Mouse (Mus musculus) heart, embryonic 11.5 days (tissue): ENCODE data around the gene Gm9913. TPM values are rescaled to one million over a fixed set of nuclear protein-coding genes. Genes with fewer than 3 reads are reported as not detected.

ENCODE experiments used
- ATAC-seq: fragments of 200-750 bp; cut with Nextera tagmentation; replicated peaks from 2 replicates; pipeline ENCODE4 v1.8.0; 2017; ENCODE audit warnings: moderate library complexity; ENCODE audit not compliant: insufficient number of reproducible peaks, low FRiP score, low TSS enrichment
- H3K27ac ChIP-seq: fragments of 300-500 bp; sonication (generic); 2 replicates; pipeline ENCODE4 v1.5.1; 2014; ENCODE audit warnings: mild to moderate bottlenecking, low read depth, low read length
- H3K27me3 ChIP-seq: fragments of 300-500 bp; sonication (generic); 2 replicates; pipeline ENCODE4 v1.6.1; 2014; ENCODE audit warnings: mild to moderate bottlenecking, low read length, mixed read lengths; ENCODE audit not compliant: control insufficient read depth, insufficient read depth
- H3K36me3 ChIP-seq: fragments of 300-500 bp; sonication (generic); 2 replicates; pipeline ENCODE4 v1.6.1; 2014; ENCODE audit warnings: mild to moderate bottlenecking, low read length, moderate library complexity, mixed read lengths; ENCODE audit not compliant: control insufficient read depth, insufficient read depth
- H3K4me1 ChIP-seq: fragments of 300-500 bp; sonication (generic); 2 replicates; pipeline ENCODE4 v1.6.1; 2014; ENCODE audit warnings: low read length; ENCODE audit not compliant: control insufficient read depth, insufficient read depth
- H3K4me2 ChIP-seq: fragments of 300-500 bp; sonication (generic); 2 replicates; pipeline ENCODE4 v1.6.1; 2014; ENCODE audit warnings: mild to moderate bottlenecking, moderate library complexity
- H3K4me3 ChIP-seq: fragments of 300-500 bp; sonication (generic); 2 replicates; pipeline ENCODE4 v1.5.1; 2014; ENCODE audit warnings: low read depth, low read length
- H3K9ac ChIP-seq: fragments of 300-500 bp; sonication (generic); 2 replicates; pipeline ENCODE4 v1.6.1; 2014; ENCODE audit warnings: mild to moderate bottlenecking, low read depth, low read length, moderate library complexity
- H3K9me3 ChIP-seq: fragments of 300-500 bp; sonication (generic); replicated peaks from 2 replicates; pipeline ENCODE4 v1.6.1; 2016; ENCODE audit warnings: low read length; ENCODE audit not compliant: control insufficient read depth
- WGBS: fragments of 180-500 bp; shearing (Covaris S2); extraction: QIAGEN DNeasy Blood & Tissue Kit; methylation state at CpG from one replicate; pipeline ENCODE4 v1.1.7; 2014; ENCODE audit not compliant: insufficient replicate concordance; 5-methylcytosine and 5-hydroxymethylcytosine counted together
- polyA plus RNA-seq: library from polyadenylated mRNA; unstranded; fragments of >200 nt; fragmentation: Nextera tagmentation; extraction: Ambion mirVana; gene quantifications from 2 replicates; pipeline ENCODE4 v1.2.1, GENCODE M21; 2014

Gene Gm9913
- polyA plus RNA-seq, 1 experiment from 2014 or later, result 0.42 TPM

DNA sequence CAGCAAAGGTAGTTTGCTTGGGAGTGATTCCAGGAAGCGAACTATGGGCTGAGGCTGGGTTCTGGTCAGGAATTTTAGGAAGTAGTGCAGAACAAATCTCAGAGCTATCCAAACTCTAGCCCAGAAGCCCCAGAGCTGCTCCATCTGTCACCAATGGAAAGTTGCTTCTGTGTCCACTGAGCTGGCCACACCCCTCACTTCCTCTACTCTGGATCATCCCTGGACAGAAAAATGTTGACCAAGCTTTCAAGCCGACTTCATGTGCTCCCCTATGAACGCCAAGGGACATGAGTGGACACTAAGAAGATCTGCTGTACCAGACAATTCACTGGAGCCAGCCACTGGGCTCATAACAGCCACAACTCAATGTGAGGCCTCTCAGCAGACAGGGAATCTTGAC is 28.7 kb upstream of the Gm9913 start:
- no peaks in the 10 kb centered on the region for H3K9me3 ChIP-seq
- no peaks in the 10 kb centered on the region for H3K36me3 ChIP-seq
- H3K4me2 ChIP-seq, result no peak overlapping the region
- WGBS, result 55% methylated on average over 3 of the region's 3 CpGs
- H3K27ac ChIP-seq, result no peak overlapping the region
- no peak for ATAC-seq
- peaks cover 27% of the 10 kb centered on the region for H3K4me1 ChIP-seq
- no peak overlapping the region for H3K9ac ChIP-seq
- no peaks in the 10 kb centered on the region for H3K27me3 ChIP-seq
- no peak overlapping the region for H3K4me3 ChIP-seq

DNA sequence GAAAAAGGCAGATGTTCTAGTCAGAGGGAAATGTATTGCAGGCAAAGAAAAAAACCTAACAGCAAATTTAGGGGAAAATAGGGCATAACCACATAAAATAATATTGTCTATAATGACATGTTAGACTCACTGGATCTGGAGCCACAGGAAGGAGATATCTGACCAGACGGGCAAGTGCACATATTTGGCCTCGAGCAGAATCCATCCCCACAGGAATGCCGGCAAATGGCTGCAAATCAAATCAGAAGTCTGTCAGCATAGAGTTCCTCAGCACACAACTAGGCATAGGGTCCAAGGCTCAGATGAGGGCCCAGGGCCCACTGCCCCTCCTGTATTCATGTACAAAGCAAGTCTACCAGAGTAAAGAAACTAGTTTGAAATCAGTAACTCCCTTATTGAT is 27.5 kb upstream of the Gm9913 start:
- no peaks in the 10 kb centered on the region for H3K36me3 ChIP-seq
- no peak overlapping the region for H3K9ac ChIP-seq
- no peak overlapping the region for H3K4me3 ChIP-seq
- 72% methylated on average over 3 of the region's 3 CpGs for WGBS
- no peaks in the 10 kb centered on the region for H3K27me3 ChIP-seq
- peaks cover 24% of the 10 kb centered on the region for H3K4me1 ChIP-seq
- no peak overlapping the region for H3K27ac ChIP-seq
- no peak for ATAC-seq
- no peak overlapping the region for H3K4me2 ChIP-seq
- H3K9me3 ChIP-seq, result no peaks in the 10 kb centered on the region

DNA sequence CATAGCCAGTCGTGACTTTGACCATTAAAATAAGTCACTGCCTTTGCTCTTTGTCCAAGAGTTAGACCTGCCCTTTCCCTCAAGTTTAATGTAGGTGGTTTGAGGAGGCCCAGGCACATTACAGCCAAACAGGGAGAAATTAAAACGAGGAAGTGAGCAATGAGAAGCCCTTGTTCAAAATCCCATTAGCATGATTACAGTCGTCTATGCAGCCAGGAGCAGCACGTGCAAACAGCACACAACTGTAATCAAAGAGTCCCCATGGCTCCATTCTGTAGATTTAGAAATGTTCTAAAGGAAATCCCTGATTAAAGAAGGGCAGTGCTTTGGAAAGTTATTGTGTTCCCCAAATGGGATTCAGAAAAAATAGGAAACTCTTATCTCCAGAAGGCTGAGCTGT is 26.2 kb upstream of the Gm9913 start:
- H3K9me3 ChIP-seq, result no peaks in the 10 kb centered on the region
- no peak for ATAC-seq
- H3K36me3 ChIP-seq, result no peaks in the 10 kb centered on the region
- no peak overlapping the region for H3K4me3 ChIP-seq
- H3K4me1 ChIP-seq, result peaks cover 14% of the 10 kb centered on the region
- no peak overlapping the region for H3K27ac ChIP-seq
- WGBS, result 63% methylated on average over 4 of the region's 4 CpGs
- no peak overlapping the region for H3K9ac ChIP-seq
- H3K27me3 ChIP-seq, result no peaks in the 10 kb centered on the region
- no peak overlapping the region for H3K4me2 ChIP-seq

DNA sequence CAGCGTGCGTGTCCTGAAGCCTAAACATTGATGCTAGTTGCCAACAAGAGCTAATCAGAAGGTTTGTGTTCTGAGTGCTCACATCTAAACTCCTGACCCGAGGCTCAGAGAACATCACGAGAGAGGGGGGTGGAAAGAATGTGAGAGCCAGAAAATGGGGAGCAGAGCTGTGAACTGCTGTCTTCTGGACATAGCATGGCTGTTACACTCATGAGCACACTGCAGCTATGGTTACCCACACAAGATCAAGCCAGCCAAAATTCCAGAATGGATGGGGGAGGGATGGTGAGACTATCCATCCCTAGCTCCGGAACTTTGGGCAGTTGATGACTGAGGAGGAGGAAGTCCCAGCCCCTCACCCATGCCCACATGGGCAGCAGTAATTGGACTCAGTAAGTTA is 24.8 kb upstream of the Gm9913 start:
- Histone ChIP-seq H3K4me3 (no peak overlapping the region), H3K27me3 (no peaks in the 10 kb centered on the region), H3K4me1 (peaks cover 10% of the 10 kb centered on the region; the same call in 1 of the 2 replicates), H3K36me3 (no peaks in the 10 kb centered on the region), H3K9ac (no peak overlapping the region), H3K9me3 (no peaks in the 10 kb centered on the region), H3K4me2 (no peak overlapping the region), H3K27ac (no peak overlapping the region)
- no peak for ATAC-seq
- 61% methylated on average over 5 of the region's 5 CpGs for WGBS

DNA sequence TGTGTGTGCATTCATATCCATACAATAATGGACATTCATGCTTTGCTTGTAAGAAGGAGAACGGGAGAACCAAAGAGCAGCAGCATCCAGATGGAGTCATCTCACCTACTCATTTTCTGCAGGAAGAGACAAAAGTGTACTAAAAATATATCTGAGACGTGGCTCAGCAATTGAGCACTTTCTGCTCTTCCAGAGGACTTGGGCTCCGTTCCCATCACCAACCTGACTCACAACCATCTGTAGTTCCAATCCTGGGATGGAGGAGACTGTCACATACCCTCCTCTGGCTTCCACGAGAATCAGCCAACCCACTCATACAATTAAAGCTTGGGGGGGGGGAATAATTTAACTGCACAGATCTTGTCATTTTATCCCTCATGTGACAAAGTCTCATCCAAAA is 23.8 kb upstream of the Gm9913 start:
- Histone ChIP-seq H3K36me3 (no peaks in the 10 kb centered on the region), H3K27me3 (no peaks in the 10 kb centered on the region), H3K4me2 (no peak overlapping the region), H3K27ac (no peak overlapping the region), H3K9ac (no peak overlapping the region), H3K9me3 (no peaks in the 10 kb centered on the region), H3K4me1 (peaks cover 9% of the 10 kb centered on the region; the same call in 1 of the 2 replicates), H3K4me3 (no peak overlapping the region)
- 78% methylated on average over 4 of the region's 4 CpGs for WGBS
- ATAC-seq, result no peak

DNA sequence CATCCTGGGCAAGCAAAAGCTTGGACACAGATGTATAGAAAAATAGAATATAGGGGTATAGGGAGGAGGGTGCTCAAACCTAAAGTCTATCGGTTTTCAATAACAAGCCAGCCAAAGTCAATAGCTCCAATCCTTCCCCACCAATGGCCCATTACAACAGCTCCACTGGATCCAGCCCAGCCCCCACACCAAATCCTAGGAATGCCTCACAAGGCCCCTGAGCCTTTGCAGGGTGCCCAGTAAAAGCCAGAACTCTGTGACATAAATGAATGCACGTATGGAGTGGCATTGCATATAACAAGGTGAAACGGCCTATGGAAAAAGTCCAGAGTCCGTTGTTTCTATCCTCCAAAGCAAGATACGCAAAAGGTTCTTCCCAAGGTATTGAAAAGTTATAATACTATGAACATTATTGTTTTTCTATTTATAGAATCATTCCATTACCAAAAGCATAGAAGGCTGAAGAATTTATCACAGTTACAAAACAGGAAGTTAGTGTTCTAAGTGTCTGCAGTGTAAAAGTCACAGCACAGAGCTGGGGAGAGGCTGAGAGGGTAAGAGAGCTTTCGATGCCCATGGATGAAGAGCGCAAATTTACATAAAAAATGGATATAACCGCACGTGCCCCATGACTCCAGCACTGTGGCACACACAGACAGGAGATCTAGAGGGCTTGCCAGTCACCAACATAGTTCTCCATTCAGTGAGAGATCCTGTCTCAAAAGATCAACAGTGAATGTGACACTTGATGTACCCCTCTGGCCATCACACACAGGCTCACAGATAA is 23.2 kb upstream of the Gm9913 start:
- WGBS, result 86% methylated on average over 9 of the region's 9 CpGs
- peaks cover 4% of the 10 kb centered on the region; the same call in 1 of the 2 replicates for H3K4me1 ChIP-seq
- H3K9me3 ChIP-seq, result no peaks in the 10 kb centered on the region

DNA sequence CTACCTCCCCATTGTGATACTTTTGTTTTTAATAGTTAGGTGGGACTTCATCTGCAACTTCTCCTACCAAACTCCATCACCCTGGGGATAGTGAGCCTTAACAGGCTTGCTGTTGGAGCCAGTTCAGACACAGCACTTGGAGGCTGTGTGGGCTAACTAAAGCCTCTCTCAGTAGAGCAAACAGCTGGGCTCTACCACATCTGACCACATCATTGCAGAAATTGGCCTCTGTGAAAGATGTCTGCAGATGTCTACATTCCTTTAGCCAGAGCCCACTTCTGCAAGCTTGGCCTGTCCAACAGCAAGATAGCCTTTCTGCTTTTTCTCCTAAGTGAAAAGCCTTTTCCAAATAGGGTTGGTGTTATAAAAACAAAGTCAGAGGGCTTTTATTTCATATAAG is 20.7 kb upstream of the Gm9913 start:
- ATAC-seq, result no peak
- no peaks in the 10 kb centered on the region for H3K36me3 ChIP-seq
- H3K4me2 ChIP-seq, result no peak overlapping the region
- H3K9me3 ChIP-seq, result no peaks in the 10 kb centered on the region
- H3K4me3 ChIP-seq, result no peak overlapping the region
- no peaks in the 10 kb centered on the region for H3K27me3 ChIP-seq
- peaks cover 8% of the 10 kb centered on the region; the same call in 1 of the 2 replicates for H3K4me1 ChIP-seq
- no peak overlapping the region for H3K9ac ChIP-seq
- H3K27ac ChIP-seq, result no peak overlapping the region

More for the DNA sequence above, 23.2 kb upstream of the Gm9913 start:
- Histone ChIP-seq H3K27me3 (no peaks in the 10 kb centered on the region), H3K36me3 (no peaks in the 10 kb centered on the region), H3K27ac (no peak overlapping the region), H3K4me3 (no peak overlapping the region), H3K9ac (no peak overlapping the region), H3K4me2 (no peak overlapping the region)
- ATAC-seq, result no peak

DNA sequence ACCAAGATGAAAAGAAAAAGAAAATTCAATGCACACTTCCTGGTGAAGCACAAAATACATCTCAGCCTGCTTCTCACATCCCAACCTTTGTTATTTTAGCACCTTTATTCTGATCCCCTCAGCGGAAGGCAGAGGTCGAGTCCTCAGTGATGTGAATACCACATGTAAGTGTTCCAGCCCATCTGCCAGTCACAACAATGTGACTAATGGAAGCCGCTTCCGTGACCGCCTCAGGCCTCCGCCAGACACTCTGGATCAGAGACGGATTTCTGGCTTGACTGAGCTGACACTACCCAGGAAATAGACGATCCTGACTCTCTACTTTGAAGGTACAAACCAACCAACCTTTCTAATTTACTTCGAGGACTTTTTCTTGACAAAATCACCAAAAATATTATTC is 20.0 kb upstream of the Gm9913 start:
- no peak overlapping the region for H3K27ac ChIP-seq
- 70% methylated on average over 9 of the region's 9 CpGs for WGBS
- H3K36me3 ChIP-seq, result no peaks in the 10 kb centered on the region
- H3K9me3 ChIP-seq, result no peaks in the 10 kb centered on the region
- H3K4me1 ChIP-seq, result peaks cover 7% of the 10 kb centered on the region; the same call in 1 of the 2 replicates
- H3K4me3 ChIP-seq, result no peak overlapping the region
- no peak for ATAC-seq
- no peaks in the 10 kb centered on the region for H3K27me3 ChIP-seq
- H3K4me2 ChIP-seq, result no peak overlapping the region
- H3K9ac ChIP-seq, result no peak overlapping the region

DNA sequence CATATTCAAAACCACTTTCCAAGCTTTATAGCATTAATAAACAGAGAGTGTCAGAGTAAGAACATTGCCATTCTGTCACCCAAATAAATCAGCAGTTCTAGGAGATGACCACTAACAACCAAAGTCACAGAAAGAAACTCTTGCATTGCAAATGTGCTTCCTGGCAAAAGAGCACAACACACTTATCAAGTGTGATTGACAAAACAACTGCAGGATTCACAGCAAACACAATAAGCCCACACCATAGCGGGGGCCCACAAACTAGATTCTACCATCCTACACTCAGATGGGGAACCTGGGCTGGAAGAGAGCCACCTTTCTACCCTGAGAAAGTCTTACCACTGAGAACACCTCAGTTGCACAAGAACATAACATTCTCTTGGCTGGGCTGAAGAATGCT is 14.9 kb upstream of the Gm9913 start:
- H3K4me2 ChIP-seq, result no peak overlapping the region
- H3K27me3 ChIP-seq, result no peaks in the 10 kb centered on the region
- H3K4me1 ChIP-seq, result peaks cover 12% of the 10 kb centered on the region
- 93% methylated on average over 1 of the region's 1 CpGs for WGBS
- no peak overlapping the region for H3K27ac ChIP-seq
- no peak overlapping the region for H3K4me3 ChIP-seq
- no peak overlapping the region for H3K9ac ChIP-seq
- ATAC-seq, result no peak
- H3K36me3 ChIP-seq, result no peaks in the 10 kb centered on the region
- no peaks in the 10 kb centered on the region for H3K9me3 ChIP-seq
